Mouse (Mus musculus): ENCODE data around the gene 1700007K13Rik.

The 1700007K13Rik gene

DNA sequence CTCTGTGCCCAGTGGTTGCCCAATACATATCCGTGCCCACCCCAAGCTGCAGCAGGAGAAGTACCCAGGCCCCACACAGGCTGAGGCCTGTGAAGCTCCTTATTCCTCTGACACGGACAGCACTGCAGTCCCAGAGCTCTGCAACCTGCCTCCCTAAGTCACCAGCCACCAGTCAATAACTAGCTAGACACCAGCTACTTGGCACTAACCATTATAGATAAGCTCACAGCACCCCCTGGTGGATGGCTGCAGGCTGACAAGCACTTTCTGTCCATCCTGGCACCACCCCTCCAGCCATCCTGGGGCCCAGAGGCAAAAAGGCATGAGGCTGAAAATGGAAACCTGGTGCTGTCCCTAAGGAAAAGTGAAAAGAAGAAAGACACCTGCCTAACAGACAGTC is 48.1 kb downstream of the 1700007K13Rik start:
- in situ Hi-C loops (cut with MboI, MseI): loop anchor here in 1 of 2 experiments (5.0 kb wide), 1 partner anchor 216 kb away; no protein-coding TSS in a partner anchor

DNA sequence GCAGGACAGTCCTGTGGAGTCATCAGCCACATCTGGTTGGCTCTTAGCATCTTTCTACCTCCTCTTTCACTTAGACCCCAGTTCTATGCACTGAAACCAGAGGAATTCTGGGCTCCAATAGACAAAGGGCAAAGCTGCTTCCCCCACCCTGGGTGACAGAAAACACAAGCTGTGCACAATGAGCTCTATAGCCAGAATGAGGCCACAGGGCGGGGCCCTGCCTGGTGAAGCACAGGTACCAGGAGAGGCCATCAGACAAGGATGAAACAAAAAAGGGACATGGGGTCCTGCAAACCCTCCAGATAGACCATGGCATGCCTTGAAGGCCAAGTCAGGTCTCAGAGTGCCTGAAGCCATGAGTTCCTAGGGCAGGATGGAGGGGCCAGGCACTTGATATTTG is 49.6 kb downstream of the 1700007K13Rik start:
- in situ Hi-C loops (cut with MboI, MseI): loop anchor here in 1 of 2 experiments (5.0 kb wide), 1 partner anchor 214 kb away; no protein-coding TSS in a partner anchor

DNA sequence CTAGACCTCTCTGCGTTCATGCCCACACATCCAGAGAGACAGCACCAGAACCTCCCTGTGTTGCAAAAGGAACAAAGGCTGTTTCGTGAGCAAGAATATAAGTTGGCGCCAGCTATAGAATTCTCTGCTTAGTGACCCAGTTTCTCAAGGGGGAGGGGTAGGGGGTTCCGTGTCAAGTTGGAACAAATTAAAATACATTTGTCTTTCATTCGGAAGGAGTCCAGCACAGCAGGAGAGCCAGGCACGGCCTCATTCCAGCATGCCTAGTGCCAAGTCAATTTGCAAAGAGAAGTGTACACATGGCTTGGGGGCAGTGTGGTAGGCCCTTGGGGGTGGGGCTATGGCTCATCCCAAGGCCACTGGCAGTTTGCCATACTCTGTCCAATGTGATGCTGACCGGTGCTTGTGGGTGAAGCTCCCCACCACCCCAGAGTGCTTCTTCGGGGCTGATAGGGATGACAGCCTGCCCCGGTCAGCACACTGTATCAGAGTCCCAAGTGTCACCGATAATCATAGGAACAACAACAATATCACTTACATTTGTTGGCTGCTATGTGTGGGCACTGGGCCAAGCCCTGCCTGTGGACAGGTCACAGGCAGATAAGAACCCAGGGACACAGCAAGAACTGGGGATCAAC is 50.6 kb downstream of the 1700007K13Rik start:
- in situ Hi-C loops (cut with MboI, MseI): loop anchor here in 1 of 2 experiments (5.0 kb wide), 1 partner anchor 213 kb away; no protein-coding TSS in a partner anchor

DNA sequence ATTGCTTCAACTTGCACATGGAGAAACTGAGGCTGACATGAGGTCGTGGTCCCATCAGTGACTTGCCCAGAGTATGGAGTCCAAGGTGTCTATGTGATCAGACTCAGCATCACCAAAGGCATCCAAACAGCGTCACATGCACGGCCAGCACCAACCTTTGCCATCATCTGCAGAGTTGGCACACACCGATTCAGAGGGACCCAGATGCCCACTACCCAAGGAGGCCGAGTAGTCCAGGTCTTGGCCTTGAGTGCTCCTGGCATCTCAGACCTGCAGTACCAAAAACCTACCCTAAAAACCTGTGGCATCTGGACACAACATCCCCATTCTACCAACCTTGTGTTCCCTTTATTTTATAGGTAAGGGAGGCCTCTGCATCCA is 51.4 kb downstream of the 1700007K13Rik start:
- in situ Hi-C loops (cut with MboI, MseI): loop anchor here (5.0 kb wide), 2 partner anchors 207 to 212 kb away; no protein-coding TSS in a partner anchor

DNA sequence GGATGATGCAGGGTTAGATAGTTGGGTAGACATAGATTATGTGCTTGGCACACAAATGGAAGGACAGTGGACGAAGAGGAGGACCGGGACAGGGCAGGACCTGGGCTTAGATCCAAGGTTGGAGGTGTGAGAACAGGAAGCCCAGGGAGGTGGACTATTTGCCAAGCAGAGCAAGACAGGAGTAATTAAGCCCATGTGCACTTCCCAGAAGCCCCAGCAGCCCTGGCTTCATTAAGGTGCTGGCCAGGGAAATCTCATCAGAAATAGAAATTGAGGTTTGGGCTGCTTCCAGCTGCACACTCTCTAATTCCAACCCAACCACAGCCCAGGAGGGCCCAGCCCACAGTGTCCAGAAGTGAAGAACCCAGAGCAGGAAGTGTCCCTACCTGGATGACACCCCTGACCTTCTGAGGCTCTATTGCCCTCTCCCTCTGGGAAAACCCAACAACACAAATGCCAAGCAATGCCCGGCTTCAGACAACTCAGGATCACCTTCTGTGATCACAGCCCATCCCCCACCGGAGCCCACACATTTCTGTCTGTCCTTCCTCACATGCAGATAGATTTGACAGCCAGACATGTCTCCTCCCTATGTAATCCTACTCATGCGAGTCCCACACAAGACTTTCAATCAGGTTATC is 51.9 kb downstream of the 1700007K13Rik start:
- in situ Hi-C loops (cut with MboI, MseI): loop anchor here in 1 of 2 experiments (5.0 kb wide), 1 partner anchor 207 kb away; no protein-coding TSS in a partner anchor

DNA sequence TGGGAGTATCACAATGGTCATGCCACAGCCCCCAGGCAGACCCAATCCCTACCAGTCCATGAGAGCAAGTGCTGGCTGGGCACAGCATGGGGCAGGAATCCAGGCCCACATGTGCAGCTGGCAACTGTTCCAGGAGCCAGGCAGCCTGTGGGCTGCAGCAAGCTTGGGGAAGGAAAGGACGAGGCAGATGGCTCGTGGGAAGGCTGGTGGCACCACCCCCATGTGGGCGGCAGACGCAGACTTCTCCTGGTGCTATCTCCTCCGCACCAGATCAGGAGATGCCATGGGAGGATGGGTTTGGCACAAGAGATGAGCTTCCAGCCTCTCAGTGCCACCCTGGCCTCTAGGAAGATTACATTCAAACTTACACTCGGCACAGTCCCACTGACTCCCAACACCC is 53.2 kb downstream of the 1700007K13Rik start:
- in situ Hi-C loops (cut with MboI, MseI): loop anchor here in 1 of 2 experiments (5.0 kb wide), 1 partner anchor 206 kb away; no protein-coding TSS in a partner anchor
